Mouse (Mus musculus): ENCODE measurements at regions not wholly inside any gene's neighbourhood (a gene's known extent, or its start where the extent isn't known, plus 50 kb on each side); places are given as distances from the start of the nearest gene placed in this dataset.

- no peak for DNase-seq (ENCODE audit: low read depth, low spot score)
These were observed 509.8 kb upstream of the Adgrl2 start for GRCm38 (mm10) chr3:149500130-149500529.

- no peak for DNase-seq (ENCODE audit: low read depth, low spot score)
These were observed 508.4 kb upstream of the Adgrl2 start for GRCm38 (mm10) chr3:149498765-149499164.

GRCm38 (mm10) chr3:149496829-149497471 lies 506.6 kb upstream of the Adgrl2 start:
- no peak for DNase-seq (ENCODE audit: low read depth, low spot score)

GRCm38 (mm10) chr3:149496122-149496521 lies 505.8 kb upstream of the Adgrl2 start:
- DNase-seq (ENCODE audit: low read depth, low spot score): no peak

GRCm38 (mm10) chr3:149488147-149488546 lies 497.8 kb upstream of the Adgrl2 start:
- DNase-seq (ENCODE audit: low read depth, low spot score): no peak

GRCm38 (mm10) chr3:149485406-149485805 lies 495.1 kb upstream of the Adgrl2 start:
- DNase-seq (ENCODE audit: low read depth, low spot score): peak; percentile 58

GRCm38 (mm10) chr3:149484319-149484718 lies 494.0 kb upstream of the Adgrl2 start:
- DNase-seq (ENCODE audit: low read depth, low spot score): no peak

GRCm38 (mm10) chr3:149476151-149476550 lies 485.8 kb upstream of the Adgrl2 start:
- no peak for DNase-seq (ENCODE audit: low read depth, low spot score)

GRCm38 (mm10) chr3:149466973-149467372 lies 476.6 kb upstream of the Adgrl2 start:
- DNase-seq (ENCODE audit: low read depth, low spot score): no peak

- DNase-seq (ENCODE audit: low read depth, low spot score): no peak
These were observed 474.2 kb upstream of the Adgrl2 start for GRCm38 (mm10) chr3:149464603-149465002.

- DNase-seq (ENCODE audit: low read depth, low spot score): no peak
These were observed 471.8 kb upstream of the Adgrl2 start for GRCm38 (mm10) chr3:149462121-149462541.

GRCm38 (mm10) chr3:149461613-149462012 lies 471.3 kb upstream of the Adgrl2 start:
- no peak for DNase-seq (ENCODE audit: low read depth, low spot score)

- DNase-seq (ENCODE audit: low read depth, low spot score): no peak
These were observed 459.0 kb upstream of the Adgrl2 start for GRCm38 (mm10) chr3:149449376-149449775.

- DNase-seq (ENCODE audit: low read depth, low spot score): no peak
These were observed 455.7 kb upstream of the Adgrl2 start for GRCm38 (mm10) chr3:149445991-149446564.

GRCm38 (mm10) chr3:149444854-149445577 lies 454.7 kb upstream of the Adgrl2 start:
- DNase-seq (ENCODE audit: low read depth, low spot score): no peak

- no peak for DNase-seq (ENCODE audit: low read depth, low spot score)
These were observed 454.0 kb upstream of the Adgrl2 start for GRCm38 (mm10) chr3:149444377-149444776.

- no peak for DNase-seq (ENCODE audit: low read depth, low spot score)
These were observed 450.9 kb upstream of the Adgrl2 start for GRCm38 (mm10) chr3:149441227-149441626.

- DNase-seq (ENCODE audit: low read depth, low spot score): no peak
These were observed 447.4 kb upstream of the Adgrl2 start for GRCm38 (mm10) chr3:149437763-149438162.

GRCm38 (mm10) chr3:149436944-149437343 lies 446.6 kb upstream of the Adgrl2 start:
- no peak for DNase-seq (ENCODE audit: low read depth, low spot score)

- peak; percentile 2 for DNase-seq (ENCODE audit: low read depth, low spot score)
These were observed 446.1 kb upstream of the Adgrl2 start for GRCm38 (mm10) chr3:149436420-149436819.

- DNase-seq (ENCODE audit: low read depth, low spot score): no peak
These were observed 441.4 kb upstream of the Adgrl2 start for GRCm38 (mm10) chr3:149431795-149432194.

- DNase-seq (ENCODE audit: low read depth, low spot score): no peak
These were observed 435.8 kb upstream of the Adgrl2 start for GRCm38 (mm10) chr3:149426023-149426759.

Measured in A20 (cell line).